Mouse (Mus musculus) adrenal gland, adult 8-10 months (tissue): ENCODE measurements around the gene Uaca. TPM values are rescaled to one million over a fixed set of nuclear protein-coding genes. Genes with fewer than 3 reads are reported as not detected.

ENCODE experiments used
- DNase-seq: peaks from one replicate; pipeline ENCODE4 v3.0.0; 2022
- total RNA-seq, 4 experiments: library from RNA; stranded (reverse); gene quantifications; 2 replicates each; pipeline ENCODE4 v1.2.4; 2022

Uaca gene
- total RNA-seq = 10 to 100 TPM; 37.5 to 62.0 (median 48.1) TPM

GRCm38 (mm10) chr9:60794210-60794840 is at the start of gene Uaca:
TSS of gene Uaca (plus strand) at chr9:60794542.
- DNase-seq = peak; percentile 90

- no peak for DNase-seq
These were observed 49.4 kb upstream of the Uaca start for GRCm38 (mm10) chr9:60744971-60745370.

- no peak for DNase-seq
These were observed 47.8 kb upstream of the Uaca start for GRCm38 (mm10) chr9:60746561-60746960.

- DNase-seq = no peak
These were observed 46.7 kb upstream of the Uaca start for GRCm38 (mm10) chr9:60747672-60748071.

- no peak for DNase-seq
These were observed 46.2 kb upstream of the Uaca start for GRCm38 (mm10) chr9:60748191-60748590.

- no peak for DNase-seq
These were observed 45.2 kb upstream of the Uaca start for GRCm38 (mm10) chr9:60749105-60749504.

GRCm38 (mm10) chr9:60751098-60751497 is 43.2 kb upstream of the Uaca start:
- DNase-seq = no peak

- DNase-seq = no peak
These were observed 42.4 kb upstream of the Uaca start for GRCm38 (mm10) chr9:60751971-60752370.

- no peak for DNase-seq
These were observed 41.7 kb upstream of the Uaca start for GRCm38 (mm10) chr9:60752636-60753035.

- DNase-seq = peak; percentile 41
These were observed 38.1 kb upstream of the Uaca start for GRCm38 (mm10) chr9:60756258-60756657.

GRCm38 (mm10) chr9:60756866-60757740 is 37.2 kb upstream of the Uaca start:
- no peak for DNase-seq

- no peak for DNase-seq
These were observed 36.5 kb upstream of the Uaca start for GRCm38 (mm10) chr9:60757817-60758216.

- DNase-seq = peak; percentile 20
These were observed 34.8 kb upstream of the Uaca start for GRCm38 (mm10) chr9:60759436-60760007.

- DNase-seq = no peak
These were observed 29.2 kb upstream of the Uaca start for GRCm38 (mm10) chr9:60765181-60765580.

GRCm38 (mm10) chr9:60768393-60768792 is 25.9 kb upstream of the Uaca start:
- DNase-seq = no peak

GRCm38 (mm10) chr9:60769711-60770111 is 24.6 kb upstream of the Uaca start:
- no peak for DNase-seq

- no peak for DNase-seq
These were observed 20.6 kb upstream of the Uaca start for GRCm38 (mm10) chr9:60773713-60774112.

GRCm38 (mm10) chr9:60776899-60777298 is 17.4 kb upstream of the Uaca start:
- no peak for DNase-seq

GRCm38 (mm10) chr9:60782057-60782789 is 12.1 kb upstream of the Uaca start:
- no peak for DNase-seq

GRCm38 (mm10) chr9:60785069-60785468 is 9.3 kb upstream of the Uaca start:
- DNase-seq = no peak

GRCm38 (mm10) chr9:60787517-60788110 is 6.7 kb upstream of the Uaca start:
- DNase-seq = no peak

- no peak for DNase-seq
These were observed 4.1 kb upstream of the Uaca start for GRCm38 (mm10) chr9:60790282-60790681.
